Mouse (Mus musculus) C2C12 (cell line): ENCODE data around the gene Ptpn21. TPM values are rescaled to one million over a fixed set of nuclear protein-coding genes. Genes with fewer than 3 reads are reported as not detected.

Source experiments
- H3K27me3 ChIP-seq: one replicate; pipeline ENCODE4 v1.6.1; 2011; ENCODE audit not compliant: control insufficient read depth, insufficient read depth, insufficient read length
- H3K36me3 ChIP-seq: one replicate; pipeline ENCODE4 v1.6.1; 2011; ENCODE audit not compliant: control insufficient read depth, insufficient read depth
- H3K4me3 ChIP-seq: one replicate; pipeline ENCODE4 v1.5.1; 2011; ENCODE audit warnings: mild to moderate bottlenecking, control low read depth; ENCODE audit not compliant: poor library complexity, insufficient read depth, severe bottlenecking
- H3K79me2 ChIP-seq: one replicate; pipeline ENCODE4 v1.6.1; 2011; ENCODE audit not compliant: control insufficient read depth, insufficient read depth
- H3K79me3 ChIP-seq: one replicate; pipeline ENCODE4 v1.6.1; 2011; ENCODE audit warnings: low read depth, control low read depth
- H3ac ChIP-seq: one replicate; pipeline ENCODE3; 2011; ENCODE audit warnings: low read depth; ENCODE audit not compliant: control insufficient read depth, insufficient read length
- CEBPB ChIP-seq: IDR thresholded peaks from one replicate; pipeline ENCODE4 v1.6.1; 2011; ENCODE audit warnings: low read depth, mild to moderate bottlenecking, control low read depth, moderate library complexity
- CTCF ChIP-seq: IDR thresholded peaks from one replicate; pipeline ENCODE4 v1.5.1; 2011; ENCODE audit not compliant: control insufficient read depth, insufficient read depth, insufficient read length
- FOSL1 ChIP-seq: IDR thresholded peaks from one replicate; pipeline ENCODE4 v1.8.0; 2011; ENCODE audit warnings: mild to moderate bottlenecking, low read length; ENCODE audit not compliant: poor library complexity, insufficient read depth, severe bottlenecking
- MAX ChIP-seq: IDR thresholded peaks from one replicate; pipeline ENCODE4 v1.6.1; 2011; ENCODE audit warnings: mild to moderate bottlenecking, control low read depth
- MYOD1 ChIP-seq: IDR thresholded peaks from one replicate; pipeline ENCODE4 v1.6.1; 2011; ENCODE audit warnings: low read depth; ENCODE audit not compliant: control insufficient read depth, insufficient read length
- MYOG ChIP-seq: IDR thresholded peaks from one replicate; pipeline ENCODE4 v1.6.1; 2011; ENCODE audit not compliant: control insufficient read depth, insufficient read length; ENCODE audit errors: extremely low read depth
- USF1 ChIP-seq: IDR thresholded peaks from one replicate; pipeline ENCODE4 v1.6.1; 2011; ENCODE audit warnings: low read depth, mild to moderate bottlenecking, control low read depth, moderate library complexity
- polyA plus RNA-seq: library from polyadenylated mRNA; unstranded; fragments of >200 nt; fragmentation: generic; extraction: Trizol; gene quantifications from one replicate; pipeline ENCODE4 v1.2.1, GENCODE M21; 2012; ENCODE audit warnings: missing spikeins

The Ptpn21 gene
- polyA plus RNA-seq, 1 experiment = 19.9 TPM

DNA sequence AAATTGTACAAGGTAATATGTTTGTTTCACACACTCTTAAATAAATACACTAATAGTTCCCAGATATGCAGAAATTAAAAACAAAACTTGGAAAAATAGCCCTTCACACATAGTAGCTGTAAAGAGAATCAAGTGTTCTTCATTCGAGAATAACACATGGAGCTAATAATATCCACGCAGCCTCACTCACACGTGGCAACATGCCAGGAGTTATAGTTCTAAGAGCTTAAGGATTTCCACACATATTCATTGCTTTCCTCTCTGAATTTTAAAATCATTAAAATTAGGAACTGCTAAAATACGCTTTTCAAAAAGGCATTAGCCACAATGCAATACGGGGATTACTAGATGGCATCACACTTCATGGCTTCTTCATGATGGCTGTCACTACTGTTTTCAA is 40.0 kb downstream of the Ptpn21 start:
- no peak for TF ChIP-seq CTCF
- no peak overlapping the region for H3K4me3 ChIP-seq
- H3K36me3 ChIP-seq = peaks cover 80% of the 10 kb centered on the region
- H3K27me3 ChIP-seq = no peaks in the 10 kb centered on the region
- H3K79me3 ChIP-seq = no peaks in the 10 kb centered on the region
- H3ac ChIP-seq = no peak overlapping the region
- H3K79me2 ChIP-seq = no peaks in the 10 kb centered on the region

DNA sequence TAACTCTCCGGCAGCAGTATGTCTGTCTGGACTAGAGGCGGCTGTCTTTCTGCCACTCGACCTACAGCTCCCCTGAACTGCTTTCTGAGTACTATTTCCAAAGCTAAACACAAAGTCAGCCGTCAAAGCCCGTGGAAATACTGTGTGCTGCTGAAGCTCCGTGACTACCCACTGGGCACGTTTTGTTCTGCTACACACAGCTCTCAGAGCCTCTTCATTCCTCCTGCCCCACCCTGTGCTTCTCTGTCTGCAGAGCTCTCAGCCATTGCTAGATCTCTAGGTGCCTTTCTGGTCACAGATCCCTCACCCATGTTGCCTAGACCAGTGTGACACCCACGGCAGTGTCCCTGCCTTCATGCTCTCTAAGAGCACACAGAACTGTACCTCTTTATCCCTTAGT is 47.0 kb downstream of the Ptpn21 start:
- no peaks in the 10 kb centered on the region for H3K27me3 ChIP-seq
- TF ChIP-seq MYOD1 (no peak), CTCF (no peak), MYOG (no peak), CEBPB (no peak), FOSL1 (no peak), MAX (no peak), USF1 (no peak)

GRCm38 (mm10) chr12:98683574-98683973 is 53.6 kb downstream of the Ptpn21 start:
- H3ac ChIP-seq = no peak overlapping the region
- peaks cover 4% of the 10 kb centered on the region for H3K79me3 ChIP-seq
- H3K27me3 ChIP-seq = no peaks in the 10 kb centered on the region
- TF ChIP-seq USF1 (no peak), FOSL1 (no peak), CTCF (no peak), CEBPB (no peak), MAX (no peak), MYOG (no peak), MYOD1 (no peak)
- H3K79me2 ChIP-seq = peaks cover 22% of the 10 kb centered on the region
- no peak overlapping the region for H3K4me3 ChIP-seq
- peaks cover 65% of the 10 kb centered on the region for H3K36me3 ChIP-seq

More for the DNA sequence above, 47.0 kb downstream of the Ptpn21 start:
- H3K79me2 ChIP-seq = peaks cover 16% of the 10 kb centered on the region
- H3K79me3 ChIP-seq = peaks cover 3% of the 10 kb centered on the region
- H3K36me3 ChIP-seq = peaks cover 71% of the 10 kb centered on the region
- no peak overlapping the region for H3ac ChIP-seq
- H3K4me3 ChIP-seq = no peak overlapping the region

- no peak for TF ChIP-seq CEBPB
- TF ChIP-seq MYOD1 = no peak
- TF ChIP-seq MAX = no peak
- TF ChIP-seq CTCF = no peak
- TF ChIP-seq USF1 = no peak
- no peak for TF ChIP-seq MYOG
- no peak for TF ChIP-seq FOSL1
- Histone ChIP-seq H3ac (no peak overlapping the region), H3K79me2 (peaks cover 22% of the 10 kb centered on the region), H3K79me3 (peaks cover 4% of the 10 kb centered on the region), H3K4me3 (no peak overlapping the region), H3K27me3 (no peaks in the 10 kb centered on the region), H3K36me3 (peaks cover 63% of the 10 kb centered on the region)
Observed at GRCm38 (mm10) chr12:98683171-98683570, 54.0 kb downstream of the Ptpn21 start.

DNA sequence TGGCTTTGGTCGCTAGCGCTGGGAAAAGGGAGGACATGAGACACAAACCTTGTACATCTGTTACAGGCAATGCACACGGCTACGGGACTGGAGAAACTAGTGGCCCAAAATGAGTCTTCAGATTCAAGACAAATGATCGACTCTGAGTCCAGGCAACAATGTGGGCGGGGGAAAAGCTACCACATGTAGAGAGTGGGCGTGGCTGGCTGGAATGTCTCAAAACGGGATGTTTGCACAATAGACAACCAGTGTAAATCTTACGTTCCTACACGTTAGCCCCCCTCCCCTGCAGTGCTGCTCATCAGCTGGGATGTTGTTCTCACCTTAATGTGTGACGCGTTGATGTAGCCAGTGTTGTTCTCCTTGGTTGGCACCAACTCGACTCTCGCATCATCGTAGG is 55.0 kb downstream of the Ptpn21 start:
- no peak for TF ChIP-seq MAX
- TF ChIP-seq CEBPB = no peak
- TF ChIP-seq CTCF = no peak
- no peak for TF ChIP-seq MYOG
- no peak for TF ChIP-seq MYOD1
- TF ChIP-seq FOSL1 = no peak
- TF ChIP-seq USF1 = no peak
- Histone ChIP-seq H3K27me3 (no peaks in the 10 kb centered on the region), H3K4me3 (no peak overlapping the region), H3K79me3 (peaks cover 4% of the 10 kb centered on the region), H3K36me3 (peaks cover 65% of the 10 kb centered on the region), H3K79me2 (peaks cover 22% of the 10 kb centered on the region), H3ac (no peak overlapping the region)

- H3K36me3 ChIP-seq = peaks cover 65% of the 10 kb centered on the region
- no peak for TF ChIP-seq CEBPB
- no peak for TF ChIP-seq USF1
- TF ChIP-seq MYOD1 = no peak
- TF ChIP-seq CTCF = no peak
- TF ChIP-seq MYOG = no peak
- TF ChIP-seq FOSL1 = no peak
- no peak for TF ChIP-seq MAX
Observed at GRCm38 (mm10) chr12:98679906-98680305, 57.3 kb downstream of the Ptpn21 start.

More at GRCm38 (mm10) chr12:98679906-98680305, 57.3 kb downstream of the Ptpn21 start:
- no peak overlapping the region for H3K4me3 ChIP-seq
- H3K79me3 ChIP-seq = no peaks in the 10 kb centered on the region
- H3ac ChIP-seq = no peak overlapping the region
- no peaks in the 10 kb centered on the region for H3K27me3 ChIP-seq
- peaks cover 3% of the 10 kb centered on the region for H3K79me2 ChIP-seq
